Mouse (Mus musculus) forebrain, embryonic 14.5 days (tissue): ENCODE measurements around the gene Eif3i. TPM values are rescaled to one million over a fixed set of nuclear protein-coding genes. Genes with fewer than 3 reads are reported as not detected.

ENCODE experiments used
- ATAC-seq: fragments of 200-750 bp; cut with Nextera tagmentation; 2 replicates; pipeline ENCODE4 v1.8.0; 2017; ENCODE audit warnings: mild to moderate bottlenecking, moderate library complexity
- DNase-seq: peaks from one replicate; pipeline ENCODE4 v3.0.0-alpha.2; 2015; ENCODE audit warnings: low spot score
- H3K27ac ChIP-seq: fragments of 300-500 bp; sonication (generic); 2 replicates; pipeline ENCODE4 v1.5.1; 2014; ENCODE audit warnings: low read depth, mild to moderate bottlenecking, control low read depth, low read length, moderate library complexity
- H3K27me3 ChIP-seq: fragments of 300-500 bp; sonication (generic); replicated peaks from 2 replicates; pipeline ENCODE4 v1.6.1; 2014; ENCODE audit warnings: low read length, control low read depth, mixed read lengths; ENCODE audit not compliant: control insufficient read depth, insufficient read depth
- H3K36me3 ChIP-seq: fragments of 300-500 bp; sonication (generic); 2 replicates; pipeline ENCODE4 v1.6.1; 2014; ENCODE audit warnings: low read length, control low read depth; ENCODE audit not compliant: control insufficient read depth, insufficient read depth
- H3K4me1 ChIP-seq: fragments of 300-500 bp; sonication (generic); 2 replicates; pipeline ENCODE4 v1.6.1; 2014; ENCODE audit warnings: antibody characterized with exemption, low read length, control low read depth; ENCODE audit not compliant: control insufficient read depth, insufficient read depth
- H3K4me2 ChIP-seq: fragments of 300-500 bp; sonication (generic); 2 replicates; pipeline ENCODE4 v1.6.1; 2014; ENCODE audit warnings: mild to moderate bottlenecking, control low read depth, low read length
- H3K4me3 ChIP-seq: fragments of 300-500 bp; sonication (generic); 2 replicates; pipeline ENCODE4 v1.5.1; 2014; ENCODE audit warnings: low read depth, low read length, control low read depth
- H3K9ac ChIP-seq: fragments of 300-500 bp; sonication (generic); 2 replicates; pipeline ENCODE4 v1.6.1; 2014; ENCODE audit warnings: mild to moderate bottlenecking, low read length, control low read depth, moderate library complexity
- H3K9me3 ChIP-seq: fragments of 300-500 bp; sonication (generic); replicated peaks from 2 replicates; pipeline ENCODE4 v1.6.1; 2016; ENCODE audit warnings: low read length, control low read depth, mixed read lengths; ENCODE audit not compliant: control insufficient read depth
- WGBS: fragments of 180-500 bp; shearing (Covaris S2); extraction: QIAGEN DNeasy Blood & Tissue Kit; methylation state at CpG from one replicate; pipeline ENCODE4 v1.1.7; 2014; 5-methylcytosine and 5-hydroxymethylcytosine counted together
- polyA plus RNA-seq: library from polyadenylated mRNA; unstranded; fragments of >200 nt; fragmentation: Nextera tagmentation; extraction: Ambion mirVana; gene quantifications from 2 replicates; pipeline ENCODE4 v1.2.1, GENCODE M21; 2014

The Eif3i gene
- polyA plus RNA-seq, 1 experiment from 2014 or later: 316 TPM

- no peak overlapping the region for H3K4me2 ChIP-seq
- 88% methylated on average over 12 of the region's 12 CpGs for WGBS
- H3K27ac ChIP-seq: no peak overlapping the region
- no peaks in the 10 kb centered on the region for H3K9me3 ChIP-seq
- H3K9ac ChIP-seq: no peak overlapping the region
- H3K27me3 ChIP-seq: no peaks in the 10 kb centered on the region
- no peaks in the 10 kb centered on the region for H3K4me1 ChIP-seq
- ATAC-seq (no peak), DNase-seq (no peak)
- peaks cover 98% of the 10 kb centered on the region for H3K36me3 ChIP-seq
- no peak overlapping the region for H3K4me3 ChIP-seq
Observed at GRCm38 (mm10) chr4:129631867-129632266, 31.4 kb upstream of the Eif3i start.

DNA sequence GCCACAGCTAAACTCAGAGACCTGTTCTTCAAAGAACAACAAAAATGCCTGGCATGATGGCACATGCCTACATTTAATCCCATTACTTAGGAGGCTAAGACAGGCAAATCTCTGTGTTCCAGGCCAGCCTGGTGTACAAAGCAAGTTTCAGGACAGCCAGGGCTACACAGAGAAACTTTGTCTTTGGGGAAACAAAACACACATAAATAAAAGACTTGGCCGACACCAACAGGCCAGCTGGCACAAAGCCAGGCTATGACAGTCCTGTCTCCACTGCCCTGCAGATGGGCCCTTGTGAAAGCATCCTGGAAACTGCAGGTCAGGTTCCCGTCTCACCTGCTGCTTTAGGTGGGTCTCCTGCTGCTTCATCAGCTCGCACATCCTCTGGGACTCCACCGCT is 30.5 kb upstream of the Eif3i start:
- DNase-seq (no peak), ATAC-seq (no peak)
- H3K9me3 ChIP-seq: no peaks in the 10 kb centered on the region
- no peak overlapping the region for H3K4me3 ChIP-seq
- no peaks in the 10 kb centered on the region for H3K27me3 ChIP-seq
- WGBS: 59% methylated on average over 4 of the region's 4 CpGs
- peaks cover 98% of the 10 kb centered on the region for H3K36me3 ChIP-seq
- no peak overlapping the region for H3K27ac ChIP-seq
- H3K4me1 ChIP-seq: no peaks in the 10 kb centered on the region
- H3K9ac ChIP-seq: no peak overlapping the region
- no peak overlapping the region for H3K4me2 ChIP-seq

GRCm38 (mm10) chr4:129626035-129626434 is 25.6 kb upstream of the Eif3i start:
- Histone ChIP-seq H3K9me3 (no peaks in the 10 kb centered on the region), H3K27ac (no peak overlapping the region), H3K4me2 (no peak overlapping the region), H3K4me1 (peaks cover 24% of the 10 kb centered on the region), H3K9ac (no peak overlapping the region), H3K36me3 (peaks cover 52% of the 10 kb centered on the region), H3K4me3 (no peak overlapping the region), H3K27me3 (no peaks in the 10 kb centered on the region)
- WGBS: 66% methylated on average over 6 of the region's 6 CpGs
- ATAC-seq (no peak), DNase-seq (no peak)

GRCm38 (mm10) chr4:129625496-129625895 is 25.0 kb upstream of the Eif3i start:
- Histone ChIP-seq H3K9ac (peak overlapping the region; percentile 78), H3K4me3 (no peak overlapping the region), H3K27me3 (no peaks in the 10 kb centered on the region), H3K27ac (peak overlapping the region; percentile 86), H3K36me3 (peaks cover 52% of the 10 kb centered on the region), H3K9me3 (no peaks in the 10 kb centered on the region), H3K4me2 (peak overlapping the region; percentile 70), H3K4me1 (peaks cover 24% of the 10 kb centered on the region)
- 37% methylated on average over 4 of the region's 4 CpGs for WGBS
- ATAC-seq (no peak), DNase-seq (no peak)

DNA sequence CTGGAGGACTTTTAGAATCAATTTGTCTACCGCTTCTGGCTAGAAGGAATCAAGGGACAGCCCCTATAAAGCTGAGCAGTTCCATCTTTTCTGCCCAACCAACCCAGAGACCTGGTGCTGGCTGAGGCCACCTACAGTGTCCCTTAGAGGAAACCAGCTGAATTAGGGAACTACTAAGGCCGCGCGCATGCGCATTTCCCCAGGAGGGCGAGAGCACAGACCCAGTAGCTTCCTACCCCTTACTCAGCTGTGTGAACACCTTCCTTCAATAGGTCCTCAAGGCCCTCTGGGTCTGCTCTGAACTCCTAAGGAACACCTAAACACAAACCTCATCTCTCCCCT is 24.6 kb upstream of the Eif3i start:
- under 1% methylated on average over 6 of the region's 6 CpGs for WGBS
- Histone ChIP-seq H3K4me1 (peaks cover 24% of the 10 kb centered on the region), H3K27me3 (no peaks in the 10 kb centered on the region), H3K27ac (peak overlapping the region; percentile 86), H3K9ac (peak overlapping the region; percentile 78), H3K4me3 (peak overlapping the region; percentile 48), H3K9me3 (no peaks in the 10 kb centered on the region), H3K4me2 (peak overlapping the region; percentile 70), H3K36me3 (peaks cover 49% of the 10 kb centered on the region)
- peak; percentile 77 for DNase-seq
- 0 out of 2 replicates have a peak, but pooled peaks have one; percentile 4 for ATAC-seq

DNA sequence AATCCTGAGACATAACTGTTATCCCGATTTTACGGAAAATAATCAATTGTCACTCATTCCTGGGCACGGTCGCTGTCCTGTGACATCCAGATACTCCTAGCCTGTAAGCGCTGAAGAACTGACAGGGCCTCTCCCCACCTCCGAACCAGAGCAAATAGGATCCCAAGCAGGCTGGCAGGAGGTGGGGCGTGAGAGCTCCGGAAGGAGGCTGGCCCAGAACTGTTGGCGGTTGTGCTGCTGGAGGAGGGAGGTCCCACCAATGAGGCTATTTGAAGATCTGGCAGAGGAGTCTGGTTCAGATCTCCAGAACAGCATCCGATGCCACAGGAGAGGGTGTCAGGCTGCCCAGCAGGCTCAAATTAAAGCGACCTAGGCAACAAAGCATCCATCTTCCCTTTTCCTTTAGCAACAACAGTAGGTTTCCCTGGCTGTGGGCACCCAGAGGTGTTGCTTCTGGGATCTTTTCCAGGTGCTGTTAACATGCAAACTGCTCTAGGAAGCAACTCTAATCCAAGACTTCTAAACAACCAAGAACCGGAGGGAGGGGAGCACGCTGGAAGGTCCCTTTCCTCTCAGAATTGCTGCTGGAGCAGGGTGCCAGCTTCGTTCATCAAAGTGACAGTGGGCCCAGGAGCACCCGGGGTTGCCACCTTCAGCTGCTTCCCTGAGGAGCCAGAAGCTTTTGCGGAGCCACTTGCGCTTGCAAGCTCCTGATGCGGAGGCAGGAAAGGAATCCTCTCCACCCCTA is 24.0 kb upstream of the Eif3i start:
- ATAC-seq (peak; percentile 95), DNase-seq (peak; percentile 95)
- Histone ChIP-seq H3K27me3 (no peaks in the 10 kb centered on the region), H3K27ac (peak overlapping the region; percentile 86), H3K9me3 (no peaks in the 10 kb centered on the region), H3K9ac (peak overlapping the region; percentile 78), H3K4me2 (peak overlapping the region; percentile 70), H3K36me3 (peaks cover 46% of the 10 kb centered on the region), H3K4me3 (peak overlapping the region; percentile 48), H3K4me1 (peaks cover 24% of the 10 kb centered on the region)
- 2% methylated on average over 18 of the region's 18 CpGs for WGBS

- Histone ChIP-seq H3K9me3 (no peaks in the 10 kb centered on the region), H3K4me1 (peaks cover 24% of the 10 kb centered on the region), H3K27me3 (no peaks in the 10 kb centered on the region), H3K4me2 (peak within 1 kb of the TSS; percentile 70), H3K27ac (peak within 1 kb of the TSS; percentile 86), H3K9ac (peak within 1 kb of the TSS; percentile 78), H3K36me3 (peaks cover 38% of the 10 kb centered on the region), H3K4me3 (peak within 1 kb of the TSS; percentile 48)
- WGBS: under 1% methylated on average over 10 of the region's 10 CpGs
- DNase-seq (peak; percentile 80), ATAC-seq (peak; percentile 47)
Observed at GRCm38 (mm10) chr4:129623681-129624091, 23.2 kb upstream of the Eif3i start, which contains the start of gene Ccdc28b. Gene Ccdc28b, minus strand, starts transcription at chr4:129623947.

GRCm38 (mm10) chr4:129622803-129623535 is 22.5 kb upstream of the Eif3i start:
- 24% methylated on average over 8 of the region's 8 CpGs for WGBS
- no peak for DNase-seq
- Histone ChIP-seq H3K27me3 (no peaks in the 10 kb centered on the region), H3K4me1 (peaks cover 28% of the 10 kb centered on the region), H3K36me3 (peaks cover 31% of the 10 kb centered on the region), H3K9me3 (no peaks in the 10 kb centered on the region), H3K27ac (peak overlapping the region; percentile 86), H3K4me2 (peak overlapping the region; percentile 70), H3K4me3 (peak overlapping the region; percentile 48), H3K9ac (peak overlapping the region; percentile 78)
- ATAC-seq: no peak
